Mouse (Mus musculus): Measurements from ENCODE around the gene Scyl2.
"Not testable (repeated sequence)": the region's sequence is repeated elsewhere in the genome, so short reads cannot be mapped to it uniquely, and the experiment has no call there.

GRCm38 (mm10) chr10:89696270-89696669, 10.2 kb upstream of the Scyl2 start:
- not testable (repeated sequence) for TF ChIP-seq POLR2A, CTCF (IDR thresholded peaks at IDR 0.05; ENCODE audit: extremely low read depth, insufficient read depth, low read length)

Measured in cortical plate, adult 2 months (tissue).